Mouse (Mus musculus): ENCODE measurements around the gene Ccdc40. TPM values are rescaled to one million over a fixed set of nuclear protein-coding genes. Genes with fewer than 3 reads are reported as not detected.

Ccdc40 gene
- polyA plus RNA-seq, 1 experiment, result 2.5 TPM

DNA sequence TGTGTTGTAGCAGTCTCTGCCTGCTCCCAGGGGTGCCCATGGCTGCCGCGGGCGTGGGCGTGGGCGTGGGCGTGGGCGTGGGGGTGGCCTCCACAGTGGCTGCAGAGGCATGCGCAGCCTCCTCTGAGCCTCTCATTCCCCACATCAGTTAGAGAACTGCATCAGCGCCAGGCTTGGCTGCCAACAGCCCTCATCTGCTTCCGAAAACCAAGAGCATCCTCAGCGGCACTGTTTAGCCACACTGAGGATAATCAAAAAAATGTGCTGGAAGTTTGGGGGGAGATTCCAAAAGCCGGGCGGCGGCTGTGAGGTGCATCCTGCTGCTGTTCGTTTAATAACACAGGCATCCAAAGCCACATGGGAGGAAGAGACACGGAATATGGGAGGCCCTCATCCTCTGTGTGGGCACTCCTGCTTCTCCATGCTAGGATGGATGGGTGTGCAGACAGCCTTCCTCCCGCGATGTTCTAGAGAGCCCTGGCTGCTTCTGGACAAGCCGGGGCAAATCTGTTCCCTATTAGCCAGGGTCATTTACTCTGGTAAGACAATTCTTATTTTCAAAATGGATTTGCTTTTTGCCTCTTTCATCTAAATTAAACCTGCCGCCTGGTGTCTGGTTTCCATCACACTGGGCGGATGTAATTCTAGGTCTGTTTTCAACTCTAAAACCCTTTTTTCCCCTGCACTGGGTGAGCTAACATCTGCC is 16.6 kb upstream of the Ccdc40 start:
- WGBS, result 94% methylated on average over 21 of the region's 21 CpGs
- no peak for DNase-seq
- no peaks in the 10 kb centered on the region for H3K27me3 ChIP-seq (ENCODE audit: control insufficient read depth, insufficient read depth, low read length)
- no peak overlapping the region for H3K27ac ChIP-seq (ENCODE audit: control insufficient read depth, insufficient read depth, low read length)
- peaks cover 18% of the 10 kb centered on the region for H3K4me1 ChIP-seq (replicated peaks; ENCODE audit: control insufficient read depth, insufficient read depth, low read length)
- TF ChIP-seq CTCF (IDR thresholded peaks at IDR 0.05; ENCODE audit: borderline replicate concordance, control insufficient read depth, extremely low read depth, insufficient read depth, low read length, poor library complexity) (no peak), POLR2A (IDR thresholded peaks at IDR 0.05; ENCODE audit: control insufficient read depth, extremely low read depth, insufficient read depth, low read length, poor library complexity) (no peak)
- H3K36me3 ChIP-seq (ENCODE audit: control insufficient read depth, insufficient read depth, low read length), result no peaks in the 10 kb centered on the region
- no peak overlapping the region for H3K4me3 ChIP-seq (ENCODE audit: control insufficient read depth, insufficient read depth, low read length)

DNA sequence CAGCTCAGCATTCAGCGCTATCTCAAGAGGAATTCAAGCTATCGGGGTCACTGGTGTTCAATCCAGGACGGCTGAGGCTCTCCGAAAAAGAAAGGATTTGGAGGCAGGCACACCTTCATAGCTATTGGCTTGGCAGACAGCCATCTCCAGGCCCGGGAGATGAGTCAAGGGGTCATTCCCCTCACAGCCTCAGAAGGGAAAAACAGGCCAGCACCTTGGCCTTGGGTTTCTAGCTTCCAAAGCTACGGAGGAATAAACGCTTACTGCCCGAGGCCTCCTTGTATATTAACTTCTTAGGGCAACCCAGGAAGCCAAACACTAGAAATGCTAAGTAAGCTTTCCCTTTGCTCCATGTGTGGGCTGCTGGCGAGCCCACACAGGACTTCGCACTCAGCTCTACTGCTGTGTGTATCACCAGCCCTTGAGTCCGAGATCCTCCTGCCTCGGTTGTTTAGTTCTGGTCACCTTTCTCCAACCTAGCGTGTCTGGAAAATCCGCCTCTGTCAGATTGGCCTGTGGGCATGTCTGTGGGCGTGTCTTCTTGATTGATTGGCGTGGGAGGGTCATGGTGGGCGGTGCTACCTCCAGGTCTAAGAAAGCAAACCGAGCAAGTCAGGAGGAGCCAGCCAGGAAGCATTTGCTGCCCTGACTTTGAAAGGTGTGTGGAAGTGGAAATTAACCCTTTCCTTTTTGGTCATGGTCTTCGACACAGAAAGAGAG is 15.0 kb upstream of the Ccdc40 start:
- peaks cover 18% of the 10 kb centered on the region for H3K4me1 ChIP-seq (replicated peaks; ENCODE audit: control insufficient read depth, insufficient read depth, low read length)
- H3K4me3 ChIP-seq (ENCODE audit: control insufficient read depth, insufficient read depth, low read length), result no peak overlapping the region
- H3K27ac ChIP-seq (ENCODE audit: control insufficient read depth, insufficient read depth, low read length), result no peak overlapping the region
- TF ChIP-seq POLR2A (IDR thresholded peaks at IDR 0.05; ENCODE audit: control insufficient read depth, extremely low read depth, insufficient read depth, low read length, poor library complexity) (no peak), CTCF (IDR thresholded peaks at IDR 0.05; ENCODE audit: borderline replicate concordance, control insufficient read depth, extremely low read depth, insufficient read depth, low read length, poor library complexity) (no peak)
- no peak for DNase-seq
- H3K27me3 ChIP-seq (ENCODE audit: control insufficient read depth, insufficient read depth, low read length), result no peaks in the 10 kb centered on the region
- 89% methylated on average over 19 of the region's 19 CpGs for WGBS
- no peaks in the 10 kb centered on the region for H3K36me3 ChIP-seq (ENCODE audit: control insufficient read depth, insufficient read depth, low read length)

DNA sequence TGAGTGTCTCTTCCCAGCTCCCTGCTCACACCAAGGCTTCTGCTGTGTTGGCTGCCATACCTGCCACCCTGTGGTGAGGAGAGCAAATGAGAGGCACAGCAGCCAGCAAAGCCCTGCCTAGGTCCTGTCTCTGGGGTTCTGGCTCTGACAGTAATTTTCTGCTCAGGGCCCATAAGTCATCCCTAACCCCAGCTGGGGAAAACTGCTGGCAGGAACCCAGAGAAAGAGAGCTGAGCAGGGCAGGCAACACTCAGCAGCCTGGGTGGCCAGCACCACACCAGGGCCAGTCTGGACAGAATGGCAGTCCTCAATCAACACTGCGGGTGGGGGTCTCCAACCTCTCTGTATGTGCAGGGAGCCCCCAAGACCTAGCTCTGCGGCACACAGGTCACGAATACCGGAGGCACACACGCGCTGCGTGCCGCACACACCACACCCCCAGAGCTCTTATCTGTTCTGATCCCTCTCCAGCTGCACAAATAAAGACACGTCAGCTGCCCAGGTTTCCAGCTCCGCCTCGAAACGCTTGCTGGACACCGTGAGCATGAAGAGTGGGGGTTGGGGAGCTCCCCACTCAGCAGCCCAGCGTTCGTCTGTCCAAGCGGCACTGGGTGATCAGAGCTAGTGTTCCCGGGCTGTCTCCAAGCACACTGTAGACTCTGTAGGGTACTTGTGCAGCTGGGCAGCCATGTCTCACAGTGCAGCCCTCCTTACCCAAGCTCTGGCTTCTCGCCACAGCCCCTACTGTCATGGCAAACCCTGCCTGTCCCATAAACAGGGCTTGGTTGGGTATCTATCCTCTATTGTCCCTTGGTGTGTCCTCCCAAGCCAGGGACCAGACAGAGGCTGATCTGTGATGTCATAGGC is 13.1 kb upstream of the Ccdc40 start:
- peaks cover 18% of the 10 kb centered on the region for H3K4me1 ChIP-seq (replicated peaks; ENCODE audit: control insufficient read depth, insufficient read depth, low read length)
- H3K4me3 ChIP-seq (ENCODE audit: control insufficient read depth, insufficient read depth, low read length), result peak overlapping the region; percentile 22
- TF ChIP-seq POLR2A (IDR thresholded peaks at IDR 0.05; ENCODE audit: control insufficient read depth, extremely low read depth, insufficient read depth, low read length, poor library complexity), result no peak
- H3K36me3 ChIP-seq (ENCODE audit: control insufficient read depth, insufficient read depth, low read length), result no peaks in the 10 kb centered on the region
- 6% methylated on average over 18 of the region's 18 CpGs for WGBS
- H3K27ac ChIP-seq (ENCODE audit: control insufficient read depth, insufficient read depth, low read length), result no peak overlapping the region
- no peak for DNase-seq
- H3K27me3 ChIP-seq (ENCODE audit: control insufficient read depth, insufficient read depth, low read length), result no peaks in the 10 kb centered on the region

GRCm38 (mm10) chr11:119215905-119216507 is 12.4 kb upstream of the Ccdc40 start:
- TF ChIP-seq CTCF (IDR thresholded peaks at IDR 0.05; ENCODE audit: borderline replicate concordance, control insufficient read depth, extremely low read depth, insufficient read depth, low read length, poor library complexity), result no peak
- no peak for TF ChIP-seq POLR2A (IDR thresholded peaks at IDR 0.05; ENCODE audit: control insufficient read depth, extremely low read depth, insufficient read depth, low read length, poor library complexity)
- Histone ChIP-seq H3K27me3 (ENCODE audit: control insufficient read depth, insufficient read depth, low read length) (no peaks in the 10 kb centered on the region), H3K4me3 (ENCODE audit: control insufficient read depth, insufficient read depth, low read length) (no peak overlapping the region), H3K36me3 (ENCODE audit: control insufficient read depth, insufficient read depth, low read length) (no peaks in the 10 kb centered on the region), H3K4me1 (replicated peaks; ENCODE audit: control insufficient read depth, insufficient read depth, low read length) (peaks cover 18% of the 10 kb centered on the region), H3K27ac (ENCODE audit: control insufficient read depth, insufficient read depth, low read length) (no peak overlapping the region)
- no peak for DNase-seq
- 22% methylated on average over 9 of the region's 9 CpGs for WGBS

GRCm38 (mm10) chr11:119217861-119218260 is 10.5 kb upstream of the Ccdc40 start:
- no peaks in the 10 kb centered on the region for H3K27me3 ChIP-seq (ENCODE audit: control insufficient read depth, insufficient read depth, low read length)

More at GRCm38 (mm10) chr11:119217861-119218260, 10.5 kb upstream of the Ccdc40 start:
- Histone ChIP-seq H3K27ac (ENCODE audit: control insufficient read depth, insufficient read depth, low read length) (no peak overlapping the region), H3K4me3 (ENCODE audit: control insufficient read depth, insufficient read depth, low read length) (no peak overlapping the region), H3K36me3 (ENCODE audit: control insufficient read depth, insufficient read depth, low read length) (no peaks in the 10 kb centered on the region), H3K4me1 (replicated peaks; ENCODE audit: control insufficient read depth, insufficient read depth, low read length) (peaks cover 18% of the 10 kb centered on the region)
- DNase-seq, result no peak
- TF ChIP-seq POLR2A (IDR thresholded peaks at IDR 0.05; ENCODE audit: control insufficient read depth, extremely low read depth, insufficient read depth, low read length, poor library complexity) (no peak), CTCF (IDR thresholded peaks at IDR 0.05; ENCODE audit: borderline replicate concordance, control insufficient read depth, extremely low read depth, insufficient read depth, low read length, poor library complexity) (no peak)
- 85% methylated on average over 6 of the region's 6 CpGs for WGBS
